Mouse (Mus musculus): ENCODE data around the gene Grin2b.

The Grin2b gene

GRCm38 (mm10) chr6:136173191-136173896, at the start of gene Grin2b:
Grin2b (minus strand) TSS chr6:136173511.
- DNase-seq = peak; percentile 72

GRCm38 (mm10) chr6:136221894-136222293, 48.6 kb upstream of the Grin2b start:
- no peak for DNase-seq

- DNase-seq = no peak
Measured at GRCm38 (mm10) chr6:136210442-136210841, 37.1 kb upstream of the Grin2b start.

DNA sequence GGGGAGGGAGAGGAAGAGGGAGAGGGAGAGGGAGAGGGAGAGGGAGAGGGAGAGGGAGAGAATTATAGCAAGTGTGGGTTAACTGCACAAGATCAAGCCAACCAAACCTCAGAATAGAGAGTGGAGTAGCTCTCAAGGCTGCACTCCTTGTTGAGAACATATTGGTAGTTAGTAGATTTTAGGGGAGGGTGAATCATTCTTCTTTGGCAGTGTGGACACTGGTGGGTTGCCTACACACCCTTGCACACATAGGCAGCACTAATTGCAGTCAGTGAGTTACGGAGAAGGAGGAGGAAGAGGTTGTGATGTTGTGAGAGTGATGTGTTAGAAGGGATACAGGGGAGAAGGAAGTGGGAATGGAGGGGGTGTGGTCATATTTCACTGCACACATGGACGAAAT, 26.5 kb upstream of the Grin2b start:
- no peak for DNase-seq

- no peak for DNase-seq
Measured at GRCm38 (mm10) chr6:136194616-136195015, 21.3 kb upstream of the Grin2b start.

DNA sequence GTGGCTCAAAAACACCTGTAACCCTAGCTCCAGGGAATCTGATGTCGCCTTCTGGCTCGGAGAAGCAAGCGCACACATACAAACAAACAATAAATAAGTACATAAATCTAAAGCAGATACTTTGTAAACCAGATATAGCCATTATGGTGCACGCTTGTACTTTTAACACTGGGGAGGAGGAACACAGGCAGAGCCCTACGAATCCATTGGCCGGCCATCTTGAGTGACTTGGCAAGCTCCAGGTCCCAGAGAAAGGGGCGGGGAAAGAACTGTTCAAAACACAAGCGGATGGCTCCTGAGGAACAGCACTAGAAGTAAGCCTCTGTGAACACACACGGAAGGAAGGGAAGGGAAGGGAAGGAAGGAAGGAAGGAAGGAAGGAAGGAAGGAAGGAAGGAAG, 4.8 kb upstream of the Grin2b start:
- no peak for DNase-seq

DNA sequence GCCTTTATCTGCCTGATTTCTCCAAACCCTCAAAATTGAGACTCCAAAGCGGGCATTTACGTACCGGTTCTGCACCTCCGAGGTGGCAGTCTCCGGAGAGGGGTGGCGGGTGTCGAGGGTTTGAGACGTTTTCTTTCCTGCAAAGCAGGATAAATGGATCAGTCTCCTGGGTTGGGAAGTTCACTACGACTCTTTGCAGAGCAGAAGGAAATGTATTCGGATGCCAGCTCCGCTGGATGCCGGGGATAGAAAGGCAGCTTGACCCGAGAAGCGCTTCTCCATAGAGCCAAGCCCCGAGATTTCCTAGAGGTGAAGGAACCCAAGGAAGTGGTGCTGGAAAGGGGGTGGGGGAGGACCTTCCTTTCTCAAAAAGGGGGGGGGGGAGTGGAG, 515 bp downstream of the Grin2b start:
- DNase-seq = no peak

DNA sequence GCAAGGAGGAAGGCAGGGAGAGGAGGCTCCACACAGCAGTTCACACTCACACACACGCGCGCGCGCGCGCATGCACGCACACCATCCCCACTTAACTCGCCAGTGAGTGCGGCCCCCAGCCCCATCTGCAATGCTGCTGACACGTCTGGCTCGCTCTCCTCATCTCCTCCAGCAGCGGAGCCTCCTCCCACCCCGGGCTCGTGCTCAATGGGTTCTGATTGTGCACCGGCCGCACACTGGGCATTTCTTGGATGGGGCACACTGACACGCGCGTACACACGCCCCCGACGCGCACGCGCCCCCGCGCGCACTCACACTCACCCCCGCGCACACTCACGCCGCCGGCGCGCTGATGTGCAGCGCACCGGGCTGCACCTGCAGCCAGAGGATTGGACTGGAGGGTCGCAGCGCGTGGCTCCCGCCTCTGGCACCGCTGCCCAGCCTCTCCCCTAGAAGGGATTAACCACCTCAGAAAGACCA, 1.1 kb downstream of the Grin2b start:
- peak; percentile 82 for DNase-seq

DNA sequence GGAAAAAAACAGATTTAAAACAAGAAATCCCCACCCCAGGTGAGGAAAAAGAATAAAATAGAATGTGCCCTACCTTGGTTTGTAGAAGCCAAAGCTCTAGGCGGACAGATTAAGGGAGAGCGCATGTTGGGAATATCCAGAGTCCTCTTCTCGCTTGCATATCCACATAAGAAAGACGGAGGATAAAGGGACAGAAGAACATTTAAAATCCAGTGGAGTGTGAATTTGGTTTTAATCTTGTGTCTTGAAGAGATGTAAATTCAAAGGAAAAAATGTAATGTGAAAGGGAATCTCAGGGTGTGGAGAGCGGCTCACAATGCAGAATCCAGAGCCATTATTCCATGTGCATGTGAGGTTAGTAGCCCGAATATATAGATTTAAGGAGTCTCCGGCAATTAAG, 2.0 kb downstream of the Grin2b start:
- DNase-seq = no peak

DNA sequence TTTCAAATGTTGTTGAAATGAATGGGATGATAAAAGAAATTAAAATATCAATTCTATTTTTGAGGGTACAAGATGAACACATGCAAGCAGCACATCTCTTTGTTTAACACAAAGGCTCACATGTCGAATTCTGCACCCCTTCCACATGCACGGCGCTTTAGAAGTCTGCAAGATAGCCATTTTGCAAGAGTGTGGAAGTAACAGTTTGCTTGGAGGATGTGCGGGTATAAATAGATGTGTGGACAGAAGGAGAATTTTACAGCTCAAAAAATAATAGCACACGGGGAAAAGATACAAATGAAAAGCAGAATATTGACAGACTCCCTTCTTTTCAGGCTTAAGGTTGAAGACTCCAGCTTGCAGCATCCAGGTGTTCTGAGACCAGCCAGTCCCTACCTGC, 2.9 kb downstream of the Grin2b start:
- no peak for DNase-seq

GRCm38 (mm10) chr6:136167361-136167760, 6.0 kb downstream of the Grin2b start:
- DNase-seq = no peak

GRCm38 (mm10) chr6:136165443-136166077, 7.8 kb downstream of the Grin2b start:
- DNase-seq = no peak

- DNase-seq = no peak
Measured at GRCm38 (mm10) chr6:136162090-136162489, 11.2 kb downstream of the Grin2b start.

GRCm38 (mm10) chr6:136153444-136153843, 19.9 kb downstream of the Grin2b start:
- DNase-seq = no peak

GRCm38 (mm10) chr6:136150064-136150463, 23.2 kb downstream of the Grin2b start:
- DNase-seq = no peak

DNA sequence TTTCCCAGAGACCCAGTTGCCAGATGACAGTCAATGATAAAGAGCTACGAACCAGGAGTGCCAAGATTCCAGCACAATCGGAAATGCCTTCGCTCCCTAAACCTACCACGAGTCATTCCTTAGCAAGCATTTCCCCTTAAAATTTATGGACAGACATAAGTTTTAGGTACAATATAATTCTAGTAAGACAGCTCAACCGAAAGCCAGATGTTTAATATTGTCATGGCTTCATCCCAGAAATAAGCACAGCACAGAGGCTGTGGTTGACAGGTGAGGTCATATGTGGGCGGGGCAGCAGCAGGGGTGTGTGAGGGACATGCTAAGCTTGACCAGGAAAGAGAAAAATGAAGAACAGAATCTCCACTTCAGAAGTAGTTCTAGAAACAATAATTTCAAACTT, 33.3 kb downstream of the Grin2b start:
- DNase-seq = no peak

DNA sequence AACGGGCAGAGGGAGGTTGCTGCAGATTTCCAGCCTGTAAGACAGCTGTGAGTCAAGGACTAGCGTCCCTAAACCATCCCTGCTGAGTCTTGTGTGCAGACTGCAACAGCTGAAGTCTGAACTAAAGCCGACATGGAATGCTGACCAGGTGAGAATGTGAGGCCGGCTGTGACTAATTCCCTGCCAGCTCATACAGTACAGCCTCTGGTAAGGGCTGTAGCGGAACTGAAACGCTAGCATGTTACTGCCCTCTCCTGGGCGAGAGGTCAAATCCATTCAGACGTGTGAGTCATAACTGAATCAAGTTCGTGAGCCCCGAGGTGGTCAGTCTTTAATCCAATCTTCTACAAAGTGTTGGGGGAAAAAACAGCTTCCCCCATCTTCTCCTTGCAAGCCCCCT, 42.9 kb downstream of the Grin2b start:
- DNase-seq = no peak

- DNase-seq = no peak
Measured at GRCm38 (mm10) chr6:136122593-136122992, 50.7 kb downstream of the Grin2b start.

GRCm38 (mm10) chr6:136117390-136117789, 55.9 kb downstream of the Grin2b start:
- DNase-seq = no peak

DNA sequence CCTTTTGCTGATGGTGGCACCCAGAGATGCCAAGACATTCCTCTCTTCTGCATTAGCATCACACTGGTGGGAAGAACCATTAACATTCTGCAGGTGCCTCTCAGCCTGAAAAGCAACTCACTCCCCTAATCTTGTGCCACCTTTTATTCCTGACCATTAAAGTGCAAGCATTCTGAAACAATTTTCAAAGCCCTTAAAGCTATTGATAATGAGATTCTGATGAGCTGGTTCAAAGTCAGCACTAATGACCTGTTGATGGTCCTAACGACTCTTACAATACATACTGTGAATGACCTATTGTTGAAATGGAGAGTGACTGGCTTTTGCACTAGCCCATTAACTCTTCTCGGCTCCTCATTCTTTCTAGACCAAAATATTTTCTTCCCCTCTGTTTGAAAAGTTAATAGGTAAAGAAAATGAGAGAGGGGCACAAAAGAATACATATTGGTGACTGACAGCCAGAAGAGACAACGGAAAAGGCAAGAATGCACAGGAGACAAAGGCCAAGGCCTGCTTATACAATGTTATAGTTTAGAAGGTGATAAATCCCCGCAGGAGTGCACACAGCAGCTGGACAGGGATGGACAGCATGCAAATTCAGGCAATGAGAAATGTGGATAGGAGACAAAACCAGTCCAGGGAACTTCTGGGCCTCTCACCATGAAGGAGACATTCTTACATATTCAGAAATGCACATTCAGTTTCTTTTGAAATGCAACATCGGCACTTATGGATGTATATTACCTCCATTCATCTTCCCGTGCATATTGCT, 59.5 kb downstream of the Grin2b start:
- no peak for DNase-seq

GRCm38 (mm10) chr6:136109172-136109571, 64.1 kb downstream of the Grin2b start:
- DNase-seq = no peak

DNA sequence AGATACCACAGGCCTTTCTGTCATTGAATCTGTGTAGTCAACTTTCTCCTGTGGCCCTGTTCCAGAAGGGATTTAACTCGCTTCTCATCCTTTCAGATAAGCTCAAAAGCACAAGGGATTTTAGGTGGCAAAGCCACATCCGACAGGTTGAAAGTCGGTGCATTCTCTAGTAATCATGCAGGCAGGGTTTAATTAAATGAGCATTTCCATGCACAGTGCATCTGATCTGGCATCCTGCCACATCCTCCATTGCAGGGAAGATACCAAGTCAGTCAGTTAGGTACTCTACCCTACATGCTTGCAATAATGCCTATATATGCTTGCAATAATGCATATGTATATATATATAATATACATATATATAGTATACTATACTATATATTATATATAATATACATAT, 64.8 kb downstream of the Grin2b start:
- no peak for DNase-seq

DNA sequence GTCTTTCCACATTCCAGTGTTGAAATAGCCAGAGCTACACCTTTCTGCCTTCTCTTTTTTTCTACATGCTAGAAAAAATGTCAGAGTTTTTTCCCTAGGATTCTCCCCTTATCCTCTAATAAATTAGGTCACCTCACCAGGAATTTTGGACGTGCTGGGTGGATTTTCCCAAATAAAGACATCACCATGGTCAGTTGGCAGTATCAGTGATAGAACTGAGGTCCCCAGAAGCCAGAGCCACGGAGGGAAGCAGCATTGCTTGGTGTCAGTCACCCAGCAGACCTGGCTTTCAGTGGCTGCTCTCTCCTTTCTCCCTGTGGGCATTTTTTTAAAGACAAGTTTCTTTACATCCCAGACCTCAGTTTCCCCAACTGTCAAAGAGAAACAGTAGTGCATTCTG, 68.1 kb downstream of the Grin2b start:
- DNase-seq = no peak

DNA sequence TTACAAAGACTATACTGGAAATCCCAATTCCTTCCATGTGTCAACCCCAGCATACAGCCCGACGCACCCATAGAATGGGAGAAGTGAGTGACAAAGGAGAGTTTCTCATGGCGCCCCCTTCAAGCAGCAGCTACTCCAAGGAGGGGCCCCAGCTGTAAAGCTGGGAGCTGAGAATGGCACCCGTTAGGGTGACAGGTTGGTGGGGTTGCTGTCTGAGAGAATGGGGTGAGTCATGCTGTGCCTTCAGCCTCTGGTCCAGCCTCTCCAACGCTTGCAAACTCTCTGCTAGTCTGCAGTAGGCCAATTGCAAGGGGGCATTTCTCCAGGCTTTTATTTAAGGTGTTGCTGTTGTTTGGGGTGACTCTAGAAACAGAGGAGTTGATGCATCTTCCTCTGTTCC, 73.1 kb downstream of the Grin2b start:
- DNase-seq = no peak

Data from right cerebral cortex, postnatal 25 days (tissue).